Mouse (Mus musculus) lung, postnatal 25 days (tissue): ENCODE data around the gene H2-DMa.
"Not testable (repeated sequence)": the region's sequence is repeated elsewhere in the genome, so short reads cannot be mapped to it uniquely, and the experiment has no call there.

ENCODE experiments used
- DNase-seq: peaks from one replicate; pipeline ENCODE4 v3.0.0; 2022; ENCODE audit warnings: low spot score

Gene H2-DMa

DNA sequence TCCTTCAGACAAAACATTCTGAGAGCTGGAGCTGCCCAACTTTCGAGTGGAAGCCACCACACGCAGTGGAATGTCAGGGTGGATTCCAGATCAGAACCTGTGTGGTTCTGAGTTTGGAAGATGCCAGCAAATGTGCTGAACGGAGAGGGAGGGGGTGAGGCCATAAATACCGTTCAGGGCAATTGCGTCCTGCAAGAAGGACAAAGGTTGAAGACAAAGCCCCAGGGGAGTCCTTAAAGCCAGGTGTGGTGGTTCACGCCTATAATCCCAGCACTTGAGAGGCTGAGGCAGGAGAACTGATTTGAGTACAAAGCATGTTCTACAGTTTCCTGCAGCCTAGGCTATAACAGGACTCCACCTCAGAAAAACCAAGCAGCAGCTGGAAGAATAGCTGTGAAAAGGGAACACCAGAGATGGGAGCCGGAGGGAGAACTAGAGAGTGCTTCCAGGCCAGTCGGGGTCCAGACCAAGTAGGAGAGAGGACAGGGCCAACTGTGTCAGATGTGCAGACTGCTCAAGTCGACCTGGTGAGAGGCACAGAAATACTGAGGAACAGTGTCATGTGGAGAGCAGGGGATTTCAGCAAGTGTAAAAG lies 7.6 kb downstream of the H2-DMa start:
- DNase-seq = no peak

DNA sequence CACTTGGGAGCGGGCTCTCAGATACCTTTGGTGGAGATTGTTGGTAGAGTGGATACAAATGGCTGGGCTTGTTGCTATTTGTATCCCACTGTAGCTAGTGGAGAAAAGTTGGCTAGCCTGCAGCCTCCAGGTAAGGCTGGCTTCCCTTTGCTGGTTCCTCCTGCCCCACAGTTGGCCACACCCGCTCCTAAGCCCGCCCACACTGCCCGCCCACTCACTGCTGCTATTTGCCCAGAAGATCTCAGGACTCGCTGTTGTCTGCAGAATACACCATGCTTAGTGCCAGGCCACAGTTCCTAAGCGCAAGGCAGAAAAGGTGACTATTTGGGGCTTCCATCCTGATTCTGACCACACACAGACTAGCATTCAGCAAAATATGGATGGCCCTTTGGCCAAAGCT lies 8.1 kb downstream of the H2-DMa start:
- peak; percentile 75 for DNase-seq

DNA sequence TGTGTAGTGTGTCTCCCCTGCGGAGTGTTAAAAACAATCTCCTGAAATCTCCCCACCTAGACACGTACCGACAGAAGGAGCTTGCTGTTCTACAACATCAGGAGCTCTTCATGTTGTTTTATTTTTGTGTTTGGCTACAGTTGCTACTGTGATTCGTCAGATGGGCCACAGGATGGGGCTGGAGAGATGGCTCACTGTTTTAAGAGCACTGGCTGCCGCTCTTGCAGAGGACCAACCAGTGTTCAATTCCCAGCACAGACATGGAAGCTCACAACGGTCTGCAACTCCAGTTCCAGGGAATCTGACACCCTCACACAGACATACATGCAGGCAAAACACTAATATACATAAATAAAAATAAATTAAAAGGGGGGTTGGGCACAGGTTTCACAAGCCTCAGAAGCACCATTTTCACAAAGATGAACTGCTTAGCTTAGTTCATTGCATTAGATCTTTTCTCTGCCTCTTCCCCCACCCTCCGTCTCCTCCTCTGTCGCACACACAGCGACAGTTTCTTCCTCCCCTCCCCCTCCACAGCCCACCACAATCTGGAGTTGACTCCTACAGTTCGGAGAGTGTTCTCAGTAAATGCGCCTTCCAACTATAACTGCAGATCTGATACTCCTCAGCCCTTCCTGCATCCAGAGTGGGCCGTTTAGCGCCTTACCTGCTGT lies 9.1 kb downstream of the H2-DMa start:
- DNase-seq = no peak

DNA sequence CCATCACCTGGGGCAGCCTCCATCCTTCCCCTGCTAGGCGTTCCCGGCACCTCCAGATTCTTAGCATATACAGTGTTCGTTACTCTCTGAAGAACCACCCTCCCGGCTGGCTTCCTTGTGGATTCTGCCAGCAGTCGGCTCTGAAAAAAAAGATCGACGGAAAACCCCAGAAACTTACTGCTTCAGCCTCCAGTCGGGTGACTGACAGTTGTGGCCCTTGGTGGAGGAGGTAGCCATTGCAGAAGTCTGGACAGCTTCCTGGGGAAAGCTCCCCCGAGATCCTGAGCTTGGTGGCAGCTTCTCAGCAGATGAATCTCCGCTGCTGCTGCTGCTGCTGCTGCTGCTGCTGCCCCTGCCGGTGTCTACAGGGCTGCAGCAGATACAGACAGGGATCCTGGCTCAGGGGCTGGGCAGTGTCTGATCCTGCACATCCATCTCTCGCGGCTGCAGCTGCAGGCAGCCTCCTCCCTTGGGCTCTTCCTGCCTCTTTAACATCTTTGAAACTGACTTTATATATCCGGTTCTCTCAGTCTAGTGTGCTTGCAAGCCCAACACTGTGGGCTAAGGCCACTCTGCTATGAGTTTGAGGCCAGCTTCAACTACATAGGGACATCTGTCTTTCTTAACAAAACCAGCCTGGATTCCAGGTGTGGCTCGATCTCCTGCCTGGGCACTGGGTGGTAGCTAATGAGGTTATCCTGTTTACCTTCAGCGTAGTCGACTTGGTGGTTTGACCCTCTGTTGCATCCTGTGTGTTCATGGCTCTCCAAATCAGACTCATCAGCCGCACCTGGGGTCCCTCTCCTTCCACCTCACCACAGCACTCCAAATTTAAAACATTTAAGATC lies 9.8 kb downstream of the H2-DMa start:
- no peak for DNase-seq

DNA sequence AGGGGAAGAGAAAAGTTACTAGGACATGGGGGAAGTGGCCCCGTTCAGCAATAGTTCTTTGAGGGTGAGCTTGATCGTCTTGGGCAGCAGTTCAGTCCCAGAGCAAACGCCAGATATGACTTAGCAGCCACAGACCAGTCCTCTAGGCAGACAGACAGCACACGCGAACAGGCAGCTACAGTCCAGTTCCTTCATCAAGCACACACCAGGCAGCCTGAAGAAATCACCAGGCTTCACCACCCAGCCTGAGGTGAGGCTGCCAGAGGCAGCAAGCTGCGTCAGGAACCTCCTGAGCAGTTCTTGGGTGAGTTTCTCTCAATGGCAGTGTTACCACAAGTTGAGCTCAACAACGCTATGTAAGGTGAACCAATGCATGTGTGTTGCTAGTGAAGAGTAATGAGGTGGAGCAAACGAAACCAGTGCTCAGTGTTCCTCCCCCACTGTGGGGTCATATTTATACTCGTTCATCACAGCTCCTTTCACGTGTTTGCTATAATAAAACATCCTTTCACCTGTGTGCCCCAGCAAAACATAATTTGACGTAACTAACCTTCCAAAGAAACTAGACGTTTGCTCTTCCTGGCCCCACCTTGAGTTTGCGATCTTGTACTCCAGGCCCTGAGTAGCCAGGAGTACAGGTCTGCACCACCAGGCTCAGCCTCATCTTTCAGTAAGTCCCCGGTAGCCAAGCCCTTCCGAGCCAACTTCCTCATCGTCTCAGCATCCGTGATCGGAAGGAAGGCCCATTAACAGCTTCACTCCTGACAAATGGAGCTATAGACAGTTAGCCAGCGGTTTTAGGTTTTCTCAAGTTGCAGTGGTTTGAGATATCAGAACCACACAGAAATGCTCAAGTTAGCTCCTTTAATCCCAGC lies 11.0 kb downstream of the H2-DMa start:
- no peak for DNase-seq

DNA sequence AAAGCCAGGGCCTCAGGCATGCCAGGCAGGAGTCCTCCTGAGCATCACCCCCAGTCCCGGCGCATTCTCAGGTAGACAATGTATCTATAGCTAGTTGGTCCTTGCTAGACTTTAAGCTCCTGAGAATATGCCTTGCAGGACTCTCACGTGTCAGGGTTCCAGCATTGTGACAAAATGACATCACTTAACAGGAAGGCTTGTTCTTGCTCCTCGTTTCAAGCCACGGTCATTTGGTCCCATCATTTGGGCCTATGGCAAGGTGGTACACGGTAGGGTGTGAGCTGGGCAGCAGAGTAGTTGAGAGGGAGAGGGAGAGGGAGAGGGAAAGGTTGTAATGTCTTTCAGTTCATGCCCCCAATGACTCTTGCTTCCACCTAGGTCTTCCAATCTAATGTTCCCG lies 12.6 kb downstream of the H2-DMa start:
- DNase-seq = no peak

DNA sequence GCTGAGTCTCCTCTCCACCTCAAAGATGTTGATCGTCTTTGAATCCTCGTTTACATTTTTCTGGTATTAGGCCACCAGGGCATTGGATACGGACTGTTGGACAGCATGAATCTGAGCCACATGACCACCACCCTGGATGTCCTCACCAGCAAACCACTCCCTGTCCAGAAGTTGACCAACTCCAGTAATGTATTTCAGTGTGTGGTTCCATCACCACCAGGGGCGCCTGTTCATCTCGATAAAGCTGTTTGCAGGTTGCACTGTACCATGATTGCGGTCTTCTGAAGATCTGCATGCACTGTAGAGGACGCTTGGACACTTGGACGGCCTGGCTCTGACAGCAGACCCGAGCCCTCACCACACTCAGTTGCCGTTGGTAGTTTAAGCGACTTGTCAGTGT lies 13.9 kb downstream of the H2-DMa start:
- no peak for DNase-seq

DNA sequence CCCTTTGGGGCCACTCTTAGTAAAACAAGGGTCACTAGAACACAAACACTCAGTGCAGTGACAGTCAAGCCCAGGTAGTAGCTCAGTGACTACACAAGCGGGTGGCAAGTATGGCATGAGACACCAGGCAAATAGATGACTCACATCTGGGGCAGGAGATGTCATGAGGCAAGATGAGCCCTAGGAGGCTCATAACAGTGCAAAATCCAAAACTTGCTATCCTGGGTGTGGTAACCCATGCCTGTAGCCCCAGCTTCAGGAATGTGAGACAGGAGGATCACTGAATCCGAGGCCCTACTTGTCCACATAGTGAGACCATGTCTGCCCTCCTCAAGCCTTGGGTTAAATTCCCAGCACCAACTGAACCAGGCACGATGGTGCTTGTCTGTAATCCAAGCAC lies 15.1 kb downstream of the H2-DMa start:
- no peak for DNase-seq

DNA sequence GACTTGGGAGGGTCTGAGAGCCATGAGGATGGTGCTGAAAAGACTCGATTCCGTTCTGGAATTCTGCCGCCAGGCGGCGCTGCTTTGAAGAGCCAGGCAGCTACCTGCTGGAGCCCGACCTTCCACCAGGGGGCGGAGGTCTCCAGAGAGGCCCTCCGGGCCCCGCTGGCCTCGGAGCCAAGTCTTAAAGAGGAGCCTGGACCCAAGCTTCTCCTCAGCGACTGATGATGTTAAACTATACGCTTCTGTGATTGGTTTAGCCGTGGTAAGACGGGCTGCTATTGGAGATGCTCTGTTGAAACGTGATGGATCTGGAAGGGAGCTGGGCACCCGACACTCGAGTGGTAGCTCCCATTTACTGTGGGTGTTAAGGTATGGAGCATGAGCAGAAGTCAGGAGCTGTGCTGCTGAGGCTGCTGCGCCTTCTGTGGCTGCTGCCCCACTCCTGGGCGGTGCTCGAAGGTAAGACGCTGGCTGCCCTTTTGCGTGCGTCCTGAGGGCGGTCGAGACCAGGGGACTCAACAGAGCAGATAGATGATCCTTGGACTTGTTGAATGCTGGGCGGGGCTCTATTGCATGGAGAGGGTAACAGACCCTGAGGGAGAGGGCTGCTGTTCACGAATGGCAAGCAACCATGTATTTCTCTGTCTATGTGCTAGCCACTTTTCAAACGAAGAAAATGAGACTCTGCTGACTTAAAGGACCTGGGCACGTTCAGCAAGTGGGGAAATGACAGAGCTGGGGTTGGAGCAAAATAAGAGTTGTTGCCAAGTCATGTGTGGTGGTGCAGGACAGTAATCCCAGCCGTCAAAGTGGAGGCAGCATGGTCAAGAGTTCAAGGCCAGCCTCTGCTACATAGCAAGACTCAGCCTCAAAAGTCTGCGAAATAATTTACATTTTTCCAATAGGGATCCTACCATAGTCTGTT lies 16.2 kb downstream of the H2-DMa start:
- peak; percentile 99 for DNase-seq

DNA sequence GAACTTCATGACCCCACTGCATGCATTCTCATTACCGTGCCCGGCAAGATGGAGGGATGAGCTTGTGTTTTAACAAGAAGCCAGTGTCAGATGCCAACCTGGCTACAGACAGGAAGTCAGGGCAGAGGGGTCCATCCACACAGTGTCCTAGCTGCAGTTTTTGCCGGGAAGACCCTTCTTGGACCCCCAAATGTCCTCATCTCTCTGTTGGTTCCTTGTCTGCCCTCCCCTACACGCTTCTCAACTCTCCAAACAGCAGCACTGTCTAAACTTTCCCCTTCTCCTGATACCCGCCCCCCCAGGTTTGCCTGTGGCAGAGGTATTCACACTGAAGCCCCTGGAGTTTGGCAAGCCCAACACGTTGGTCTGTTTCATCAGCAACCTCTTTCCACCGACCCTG lies 18.3 kb downstream of the H2-DMa start:
- no peak for DNase-seq

DNA sequence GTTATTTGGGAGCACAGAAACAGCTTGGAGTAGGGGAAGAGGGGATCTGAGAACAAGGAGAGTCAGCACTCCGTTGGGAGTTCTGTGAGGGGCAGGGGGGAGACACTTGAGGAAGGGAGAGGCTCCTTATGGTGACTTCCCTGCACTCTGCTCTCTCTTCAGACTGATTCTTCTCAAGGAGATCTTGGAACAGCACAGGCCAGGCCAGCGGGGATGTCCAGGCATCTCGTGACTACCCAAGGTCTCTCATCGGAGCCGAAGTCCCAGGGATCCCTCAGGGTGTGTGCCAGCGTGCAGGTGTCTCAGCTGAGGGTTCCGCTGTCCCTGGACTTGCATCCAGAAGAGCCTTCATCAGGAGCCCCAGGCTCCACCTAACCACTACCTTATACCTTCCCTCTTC lies 19.3 kb downstream of the H2-DMa start:
- no peak for DNase-seq

DNA sequence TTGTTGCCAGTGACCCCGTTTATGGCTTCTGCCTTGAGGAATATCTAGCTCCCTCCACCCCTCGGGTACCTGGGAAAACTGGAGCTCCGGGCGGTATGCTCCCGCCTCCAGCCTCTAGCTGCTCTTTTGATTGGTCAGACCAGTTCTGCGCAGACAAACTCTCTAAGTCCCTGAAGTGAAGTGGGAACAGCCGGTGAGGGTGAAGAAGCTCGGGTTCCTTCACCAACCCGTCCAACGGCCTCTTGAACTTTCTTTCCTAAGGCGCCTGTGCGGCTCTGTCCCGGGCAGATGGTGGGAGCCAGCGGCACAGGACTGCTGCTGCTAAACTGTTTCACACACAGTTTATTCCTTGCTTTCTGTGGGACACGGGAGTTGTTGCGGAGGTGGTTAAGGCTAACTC lies 20.1 kb downstream of the H2-DMa start:
- DNase-seq = peak; percentile 79

DNA sequence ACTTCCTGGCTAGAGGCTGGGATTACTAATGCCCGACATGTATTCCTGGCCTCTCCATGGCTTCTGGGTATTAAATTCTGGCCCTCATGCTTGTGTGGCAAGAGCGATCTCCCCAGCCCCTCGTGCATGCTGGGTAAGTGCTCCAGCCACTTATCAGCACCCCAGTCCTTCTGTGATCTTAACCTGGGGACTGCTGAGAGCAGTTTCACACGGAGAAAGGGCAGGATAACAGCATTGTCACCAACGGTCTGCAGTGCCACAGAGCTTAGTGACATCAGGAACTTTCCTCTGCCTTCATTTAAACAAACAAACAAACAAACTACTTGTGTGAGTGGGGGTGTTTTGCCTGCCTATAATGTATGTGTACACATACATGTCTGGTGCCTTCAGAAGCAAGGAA lies 20.9 kb downstream of the H2-DMa start:
- DNase-seq = no peak

DNA sequence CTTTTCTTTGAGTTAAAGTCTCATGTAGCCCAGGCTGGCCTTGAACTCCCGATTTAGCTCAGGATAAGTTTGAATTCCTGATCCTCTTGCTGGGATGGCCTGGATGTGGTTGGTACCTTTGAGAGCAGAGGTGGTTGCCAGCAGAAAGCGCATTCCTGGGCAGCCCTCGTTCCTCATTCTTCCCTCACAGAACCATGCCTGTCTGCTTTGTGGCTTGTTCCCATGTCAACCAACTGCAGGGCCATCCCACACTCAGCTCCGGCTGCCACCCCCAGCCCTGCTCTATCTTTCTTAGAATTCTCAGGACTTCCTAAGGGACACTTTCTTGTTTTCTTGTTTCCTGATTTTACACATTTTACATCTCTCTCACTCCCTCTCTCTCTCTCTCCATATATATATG lies 22.1 kb downstream of the H2-DMa start:
- no peak for DNase-seq

DNA sequence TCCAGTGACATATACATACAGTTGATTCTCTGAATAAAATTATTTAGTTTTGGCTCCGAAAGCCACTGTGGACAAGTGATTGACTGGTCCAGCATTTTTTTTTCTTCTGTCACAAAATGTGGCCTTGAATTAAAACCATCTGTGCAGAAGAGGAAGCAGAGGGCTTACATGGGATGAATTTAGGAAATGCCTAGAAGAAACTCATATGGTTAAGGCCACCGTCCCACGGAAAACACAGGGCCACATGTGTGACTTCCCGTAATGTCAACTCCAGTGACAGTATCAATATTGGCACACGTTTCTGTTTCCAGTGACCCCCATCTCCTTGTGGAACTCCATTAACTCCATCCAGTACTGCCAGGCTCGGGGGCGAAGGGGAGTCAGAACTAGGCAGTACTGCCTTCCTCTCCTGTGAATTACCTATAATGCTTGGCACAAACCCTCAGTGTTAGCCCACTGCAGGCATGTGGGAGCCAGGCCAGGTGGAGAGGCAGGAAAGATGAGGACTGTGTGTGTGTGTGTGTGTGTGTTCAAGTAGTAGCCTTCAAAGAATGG lies 23.2 kb downstream of the H2-DMa start:
- DNase-seq = no peak

DNA sequence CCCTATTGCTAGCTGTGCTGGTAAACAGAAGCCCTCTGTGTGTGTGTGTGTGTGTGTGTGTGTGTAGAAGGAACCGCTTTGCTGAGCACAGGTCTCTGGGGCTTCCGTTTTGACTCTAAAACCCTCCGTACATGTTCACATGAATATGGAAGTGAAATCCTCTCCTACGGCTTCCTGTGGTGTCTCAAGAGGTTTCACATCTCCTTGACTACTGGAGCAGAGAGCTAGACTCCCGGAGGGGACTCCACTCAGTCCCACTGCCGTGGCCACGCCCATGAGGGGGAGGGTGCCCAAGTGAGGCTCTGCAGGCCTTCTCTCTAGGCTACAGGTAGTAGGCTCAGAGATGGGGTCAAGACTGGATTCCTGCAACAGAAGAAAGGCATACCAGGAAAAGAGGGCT lies 23.7 kb downstream of the H2-DMa start, which contains the start of gene H2-DMb2:
H2-DMb2 (plus strand) TSS at position 275 of the 400 bp plus-strand sequence.
- DNase-seq = peak; percentile 88

DNA sequence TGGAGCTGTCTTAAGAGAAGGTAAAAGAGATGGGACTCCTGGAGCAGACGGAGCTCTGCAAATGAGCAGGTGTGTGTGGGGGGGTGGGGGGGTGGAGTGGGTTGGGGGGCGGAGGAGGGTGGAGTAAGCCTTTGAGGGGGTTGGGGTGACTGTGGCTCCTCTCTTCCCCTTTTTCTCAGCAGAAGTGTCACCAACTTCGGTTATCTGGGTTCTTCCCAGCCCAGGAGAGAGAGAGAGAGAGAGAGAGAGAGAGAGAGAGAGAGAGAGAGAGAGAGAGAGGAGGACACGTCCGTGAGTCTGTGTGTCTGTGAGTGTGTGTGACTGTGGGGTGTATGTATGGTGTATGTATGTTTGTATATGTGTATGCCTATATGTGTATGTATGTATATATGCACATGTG lies 24.1 kb downstream of the H2-DMa start:
- DNase-seq = no peak

DNA sequence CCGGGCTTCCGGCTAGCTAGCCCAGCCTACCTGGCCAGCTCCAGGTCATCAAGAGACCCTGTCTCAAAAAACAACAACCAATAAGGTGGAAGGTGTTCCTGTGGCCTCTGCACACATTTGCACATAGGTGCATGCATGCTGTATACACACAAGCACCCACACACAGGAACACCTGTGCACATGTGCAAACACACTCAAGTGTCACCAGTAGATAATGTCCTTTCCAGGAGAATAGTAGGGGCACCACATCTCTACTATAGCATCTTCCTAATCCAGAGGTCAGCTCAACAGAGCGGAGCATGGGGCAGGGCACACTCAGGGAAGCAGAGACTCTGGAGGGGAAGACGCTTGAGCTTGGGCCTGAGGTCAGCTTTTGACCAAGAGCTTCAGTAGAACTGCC lies 24.9 kb downstream of the H2-DMa start:
- DNase-seq = not testable (repeated sequence)

DNA sequence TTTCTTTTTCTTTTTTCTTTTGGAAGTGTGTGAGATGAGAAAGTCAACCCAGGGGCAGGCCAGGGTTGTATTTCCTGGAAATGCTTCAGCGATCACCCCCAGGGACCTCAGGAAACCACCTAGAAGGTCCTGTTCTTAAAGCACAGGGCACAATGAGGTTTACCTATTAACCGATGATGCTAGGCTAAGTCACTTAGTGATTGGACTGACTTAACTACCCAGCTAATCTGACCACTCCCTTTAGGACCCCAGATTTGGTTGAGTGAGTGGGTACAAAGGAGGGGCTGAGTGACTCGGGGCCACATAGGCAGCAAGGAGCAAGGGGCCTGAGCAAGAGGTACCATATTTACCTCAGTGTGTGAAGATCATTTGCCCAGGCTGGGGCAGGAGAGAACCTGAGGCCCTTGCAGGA lies 25.6 kb downstream of the H2-DMa start:
- DNase-seq = peak; percentile 65

DNA sequence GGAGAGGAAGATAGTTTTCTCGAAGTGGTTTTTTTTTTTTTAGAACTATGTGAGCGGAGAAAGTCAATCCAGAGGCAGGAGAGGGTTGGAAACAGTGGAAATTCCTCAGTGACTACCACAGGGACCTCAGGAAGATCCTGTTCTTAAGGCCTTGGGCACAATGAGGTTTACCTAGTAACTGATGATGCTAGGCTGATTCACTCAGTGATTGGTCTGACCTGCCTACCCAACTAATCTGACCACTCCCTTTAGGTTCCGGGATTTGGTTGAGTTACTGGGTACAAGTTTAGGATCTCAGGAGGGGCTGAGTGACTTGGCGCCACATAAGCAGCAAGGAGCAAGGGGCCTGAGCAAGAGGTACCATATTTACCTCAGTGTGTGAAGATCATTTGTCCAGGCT lies 33.6 kb downstream of the H2-DMa start, which contains the start of gene H2-DMb1:
H2-DMb1 (plus strand) TSS at position 150 of the 400 bp plus-strand sequence.
- DNase-seq = peak; percentile 88

DNA sequence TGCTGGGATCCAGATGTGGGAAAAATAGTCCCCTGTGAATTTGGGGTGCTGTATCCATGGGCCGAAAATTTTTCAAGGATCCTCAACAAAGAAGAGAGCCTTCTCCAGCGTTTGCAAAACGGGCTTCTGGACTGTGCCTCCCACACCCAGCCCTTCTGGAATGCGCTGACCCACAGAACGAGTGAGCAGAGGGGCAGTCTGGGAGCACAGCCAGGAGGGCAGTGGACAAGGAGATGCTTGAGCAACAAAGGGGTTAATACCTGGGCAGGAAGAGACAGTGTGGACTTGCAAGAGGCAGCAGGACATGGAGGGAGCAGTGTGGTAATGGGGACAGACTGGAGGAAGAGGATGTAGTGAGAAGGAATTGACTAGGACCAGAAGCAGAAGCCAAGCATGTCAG lies 36.2 kb downstream of the H2-DMa start:
- DNase-seq = no peak
